Mouse (Mus musculus) heart, adult 2 months (tissue): ENCODE results near the gene Ttc25.

Source experiments
- CTCF ChIP-seq: fragments of 200-600 bp; IDR thresholded peaks from 2 replicates; pipeline ENCODE4 v1.8.1; 2022; ENCODE audit warnings: antibody characterized with exemption, mild to moderate bottlenecking, moderate library complexity
- EP300 ChIP-seq: fragments of 200-500 bp; IDR thresholded peaks from 2 replicates; pipeline ENCODE4 v1.6.1; 2011; ENCODE audit warnings: low read depth, low read length, control low read depth; ENCODE audit not compliant: insufficient read depth
- POLR2A ChIP-seq: fragments of 200-500 bp; IDR thresholded peaks from 2 replicates; pipeline ENCODE4 v1.6.1; 2011; ENCODE audit warnings: mild to moderate bottlenecking, low read depth, low read length, control low read depth; ENCODE audit not compliant: insufficient read depth

DNA sequence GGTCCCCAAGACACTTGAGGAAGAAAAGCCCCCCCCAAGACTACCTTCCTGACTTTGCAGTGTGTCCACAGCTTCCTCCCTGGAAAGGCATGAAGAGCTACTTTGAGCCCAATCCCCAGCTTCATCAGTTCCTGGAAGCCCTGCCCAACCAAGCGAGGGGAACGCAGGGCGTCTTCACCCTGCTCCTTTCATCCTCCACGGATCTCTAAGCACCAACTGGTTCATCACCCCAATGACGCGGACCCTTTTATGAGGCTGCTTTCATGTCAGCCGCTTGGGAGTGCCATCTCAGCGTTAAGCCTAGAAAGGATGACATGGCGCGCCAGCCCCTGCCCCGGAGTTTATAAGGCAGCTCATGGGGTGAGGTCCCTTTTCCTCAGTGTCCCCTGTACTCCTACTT, 74.6 kb downstream of the Ttc25 start, which contains the start of gene Dnajc7:
- TF ChIP-seq CTCF, result no peak
- TF ChIP-seq POLR2A, result no peak
- no peak for TF ChIP-seq EP300
